Mouse (Mus musculus): ENCODE results near the gene Ntmt1.

- TF ChIP-seq EP300 (IDR thresholded peaks at IDR 0.05; ENCODE audit: low read depth) (no peak), CTCF (IDR thresholded peaks at IDR 0.05; ENCODE audit: low read depth) (no peak)
These were observed 39.1 kb downstream of the Ntmt1 start for GRCm38 (mm10) chr2:30846723-30847122.

All from liver, postnatal 0 days (tissue).